Mouse (Mus musculus) cerebellum, adult 11-12 months (tissue): ENCODE data around the gene Ap5s1.

ENCODE experiments used
- DNase-seq: peaks from one replicate; pipeline ENCODE4 v3.0.0; 2022

Ap5s1 gene

GRCm38 (mm10) chr2:131206778-131207177 lies at the start of gene Ap5s1:
TSS of gene Ap5s1 (plus strand) at chr2:131207078.
- DNase-seq = no peak

DNA sequence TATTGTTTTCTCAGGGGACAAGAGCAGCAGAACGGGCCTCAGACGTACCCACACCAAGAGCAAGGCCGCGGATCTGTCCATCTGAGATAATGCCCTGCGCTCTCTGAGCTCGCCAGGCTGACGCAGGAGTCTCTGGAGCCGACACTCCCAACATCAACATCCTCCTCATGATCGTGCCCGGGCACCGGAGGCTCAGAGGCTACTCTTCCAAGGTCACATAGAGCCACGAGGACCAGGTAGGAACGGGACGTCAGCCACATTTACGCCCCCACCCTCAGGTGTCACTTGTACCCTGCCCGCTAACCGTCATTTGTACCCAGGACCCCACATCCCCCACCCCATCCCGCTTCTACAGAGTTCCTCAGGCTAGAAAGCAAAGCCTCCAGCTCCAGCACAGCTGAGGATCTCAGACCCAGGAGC lies 47.4 kb upstream of the Ap5s1 start:
- no peak for DNase-seq

GRCm38 (mm10) chr2:131159938-131160581 lies 46.8 kb upstream of the Ap5s1 start, which contains the start of gene 1700037H04Rik:
TSS of gene 1700037H04Rik (minus strand) at chr2:131160081.
- peak; percentile 97 for DNase-seq

- no peak for DNase-seq
Observed at GRCm38 (mm10) chr2:131160671-131161111, 46.2 kb upstream of the Ap5s1 start.

GRCm38 (mm10) chr2:131163924-131164323 lies 43.0 kb upstream of the Ap5s1 start:
- no peak for DNase-seq

GRCm38 (mm10) chr2:131166172-131166571 lies 40.7 kb upstream of the Ap5s1 start:
- no peak for DNase-seq

- DNase-seq = no peak
Observed at GRCm38 (mm10) chr2:131167984-131168383, 38.9 kb upstream of the Ap5s1 start.

DNA sequence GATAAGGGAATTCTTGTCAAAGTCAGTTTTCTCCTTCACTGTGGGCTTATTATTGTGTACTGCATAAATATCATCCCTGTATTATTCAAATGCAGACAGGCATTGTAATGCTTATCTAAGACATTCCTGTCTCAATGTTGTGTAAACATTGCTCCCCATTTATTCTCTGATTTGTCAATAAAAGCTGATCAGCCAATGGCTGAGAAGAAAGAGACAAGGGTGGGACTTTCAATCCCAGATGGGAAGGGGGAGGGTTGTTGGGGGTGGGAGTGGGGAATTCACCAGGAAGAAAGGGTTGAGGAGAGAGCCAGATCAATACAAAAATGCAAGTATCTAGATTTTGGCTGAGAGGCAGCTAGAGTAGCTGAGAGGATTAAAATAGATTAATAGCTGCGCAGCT lies 38.0 kb upstream of the Ap5s1 start:
- no peak for DNase-seq

- DNase-seq = no peak
Observed at GRCm38 (mm10) chr2:131170936-131171335, 35.9 kb upstream of the Ap5s1 start.

DNA sequence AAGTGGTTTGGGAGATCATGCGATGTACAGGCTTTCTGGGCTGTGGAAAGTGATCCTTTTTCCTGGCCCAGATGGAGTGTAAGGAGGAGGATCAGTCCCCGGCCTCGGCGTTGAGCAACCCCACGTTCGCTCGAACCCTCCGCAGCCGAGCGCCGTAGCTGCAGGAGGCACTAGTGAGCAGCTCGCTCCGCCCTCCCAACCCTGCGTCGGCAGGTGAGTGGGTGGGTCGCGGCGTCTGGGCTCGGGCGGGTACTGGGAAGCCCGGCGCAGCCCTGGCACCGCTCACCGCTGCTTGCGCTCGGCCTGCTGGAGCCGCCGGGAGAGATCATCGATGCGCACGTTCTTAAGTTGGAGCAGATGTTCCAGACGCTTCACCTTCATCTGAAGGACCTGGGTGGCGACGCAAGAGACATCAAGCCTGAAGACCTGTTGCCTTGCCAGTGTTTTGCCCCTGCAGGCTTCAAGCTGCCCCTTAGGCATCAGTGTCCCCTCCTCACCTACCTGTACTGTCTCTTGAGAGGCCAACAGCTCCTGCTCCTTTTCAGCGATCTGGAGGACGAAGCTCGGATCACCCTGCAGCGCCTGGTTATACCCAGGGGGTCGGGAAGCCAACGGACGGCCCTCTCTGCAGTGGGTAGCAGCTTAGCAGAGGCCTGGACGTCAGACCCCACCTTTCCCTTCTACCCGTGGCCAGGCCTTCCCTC lies 35.3 kb upstream of the Ap5s1 start:
- DNase-seq = peak; percentile 60

DNA sequence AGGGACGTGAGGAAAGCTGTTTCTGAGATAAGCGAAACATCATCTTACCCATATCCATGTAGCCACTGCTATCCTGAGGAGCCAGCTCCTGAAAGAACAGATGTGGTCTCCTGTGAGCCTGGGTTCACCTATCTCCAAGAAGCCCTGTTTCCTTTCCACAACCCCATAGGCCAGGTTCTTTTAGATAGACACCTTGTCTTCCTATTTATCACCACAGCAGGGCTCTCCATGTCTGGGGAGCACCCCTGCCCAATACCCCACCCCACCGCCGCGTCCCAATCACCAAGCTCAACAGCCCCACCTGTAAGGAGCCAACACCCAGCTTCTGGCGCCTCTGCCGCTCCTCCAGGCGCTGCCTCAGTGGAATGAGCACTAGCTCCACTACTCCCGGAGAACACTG lies 34.6 kb upstream of the Ap5s1 start:
- no peak for DNase-seq

DNA sequence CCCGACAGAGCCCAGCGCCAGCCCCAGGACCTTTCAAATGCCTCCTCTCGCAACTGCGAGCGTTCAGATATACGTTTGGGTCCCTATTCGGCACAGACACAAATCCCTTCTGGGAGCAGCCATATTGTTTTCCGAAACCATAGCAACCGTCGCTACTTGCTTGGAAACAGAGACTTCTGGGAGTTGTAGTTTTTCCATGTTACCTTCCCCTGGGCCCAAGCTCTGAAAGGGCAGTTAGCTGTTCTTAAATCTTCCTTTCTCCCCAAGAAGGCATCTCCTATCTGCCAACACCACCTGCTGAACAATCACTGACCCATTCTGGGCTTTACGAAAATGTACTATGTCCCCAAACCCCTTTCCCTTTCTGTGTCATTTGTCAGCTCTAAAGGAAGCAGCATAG lies 32.2 kb upstream of the Ap5s1 start:
- peak; percentile 71 for DNase-seq

GRCm38 (mm10) chr2:131175286-131175944 lies 31.5 kb upstream of the Ap5s1 start:
- DNase-seq = no peak

DNA sequence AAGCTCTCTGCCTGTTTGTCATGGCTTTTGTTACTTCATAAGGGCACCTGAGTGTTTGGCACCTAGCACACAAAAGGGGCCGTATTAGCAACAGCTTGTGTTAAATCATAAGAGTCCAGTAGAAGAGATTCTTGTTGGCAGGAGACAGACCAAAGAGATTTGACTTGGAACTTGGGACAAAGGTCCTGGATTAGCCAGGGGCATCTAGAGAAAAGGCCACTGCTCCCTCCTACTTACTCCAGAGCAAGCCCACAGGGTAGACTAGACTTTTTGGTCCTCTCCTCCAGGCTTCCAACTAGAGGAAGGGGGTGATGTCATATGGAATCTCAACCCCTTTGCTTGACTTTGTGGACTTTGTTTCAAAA lies 31.0 kb upstream of the Ap5s1 start:
- no peak for DNase-seq

- DNase-seq = peak; percentile 43
Observed at GRCm38 (mm10) chr2:131176491-131176890, 30.4 kb upstream of the Ap5s1 start.

GRCm38 (mm10) chr2:131177932-131178331 lies 28.9 kb upstream of the Ap5s1 start:
- peak; percentile 54 for DNase-seq

GRCm38 (mm10) chr2:131178828-131179245 lies 28.0 kb upstream of the Ap5s1 start:
- DNase-seq = peak; percentile 69

- peak; percentile 78 for DNase-seq
Observed at GRCm38 (mm10) chr2:131179246-131179886, 27.5 kb upstream of the Ap5s1 start.

- peak; percentile 85 for DNase-seq
Observed at GRCm38 (mm10) chr2:131179990-131180587, 26.8 kb upstream of the Ap5s1 start, which contains the start of gene Cenpb. TSS of gene Cenpb (minus strand) at chr2:131180067.

- DNase-seq = no peak
Observed at GRCm38 (mm10) chr2:131186343-131186742, 20.5 kb upstream of the Ap5s1 start.

- peak; percentile 87 for DNase-seq
Observed at GRCm38 (mm10) chr2:131186771-131187601, 19.9 kb upstream of the Ap5s1 start, which contains the start of the genes Cdc25b and Spef1. TSS of gene Cdc25b (plus strand) at chr2:131186949. TSS of gene Spef1 (minus strand) at chr2:131187282.

DNA sequence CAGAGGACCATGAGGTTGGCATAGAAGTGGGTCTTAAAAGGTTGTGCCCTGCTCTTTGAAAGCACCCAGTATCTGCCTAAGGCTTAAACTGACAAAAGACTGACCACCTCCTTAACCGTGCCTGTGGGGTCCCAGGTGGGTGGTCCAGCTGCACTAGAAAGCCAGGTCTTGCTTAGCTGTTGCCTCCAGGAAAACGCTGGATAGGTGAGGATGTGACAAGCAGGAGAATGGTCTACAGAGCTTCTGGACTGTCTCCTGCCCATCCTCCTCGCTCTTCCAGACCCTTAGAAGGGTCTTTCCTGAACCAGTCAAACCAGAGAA lies 19.3 kb upstream of the Ap5s1 start:
- DNase-seq = no peak
